15 mouse cellular contexts compared by ENCODE assay signal in genomic region chr6:112742297-112742696, GRCm38 (mm10). TPM values are rescaled to one million over a fixed set of nuclear protein-coding genes. Genes with fewer than 3 reads are reported as not detected.
DNase-seq lines count a peak whose midpoint lies in the region; ATAC-seq and TF ChIP-seq lines count a peak whose summit lies in the region.
"Had no signal": no experiment of that assay in that cellular context is flagged by ENCODE, and none has a peak within 500 bp of the region (broad histone marks: within the 10 kb centered on the region; RNA-seq: fewer than 3 reads in every experiment).

No protein-coding gene starts in this region.

- no peaks in the 10 kb centered on the region for H3K27me3 ChIP-seq in intestine, postnatal 0 days (replicated peaks; ENCODE audit: control insufficient read depth, insufficient read depth, low read length)
- H3K27me3 ChIP-seq in intestine, embryonic 15.5 days (replicated peaks): no peaks in the 10 kb centered on the region
- H3K27me3 ChIP-seq in lung, embryonic 14.5 days (ENCODE audit: insufficient read depth, low read length): no peaks in the 10 kb centered on the region
- no peaks in the 10 kb centered on the region for H3K27me3 ChIP-seq in midbrain, postnatal 0 days (ENCODE audit: insufficient read depth, low read length)
- H3K27me3 ChIP-seq: hindbrain, embryonic 13.5 days; megakaryocyte, embryonic 14.5 days; neural tube, embryonic 13.5 days had no signal

- no peak overlapping the region for H3K4me2 ChIP-seq in intestine, postnatal 0 days (replicated peaks; ENCODE audit: low read depth)
- H3K4me2 ChIP-seq in intestine, embryonic 15.5 days (replicated peaks): no peak overlapping the region
- H3K4me2 ChIP-seq in lung, embryonic 14.5 days: no peak overlapping the region
- no peak overlapping the region for H3K4me2 ChIP-seq in midbrain, postnatal 0 days (ENCODE audit: low read depth, low read length, poor library complexity, severe bottlenecking)
- H3K4me2 ChIP-seq: hindbrain, embryonic 13.5 days; neural tube, embryonic 13.5 days had no signal

- H3K4me3 ChIP-seq in intestine, postnatal 0 days (ENCODE audit: low read depth, low read length): no peak overlapping the region
- no peak overlapping the region for H3K4me3 ChIP-seq in intestine, embryonic 15.5 days (replicated peaks)
- no peak overlapping the region for H3K4me3 ChIP-seq in lung, embryonic 14.5 days (ENCODE audit: low read depth, low read length)
- H3K4me3 ChIP-seq in midbrain, postnatal 0 days (ENCODE audit: low read depth, low read length): no peak overlapping the region
- H3K4me3 ChIP-seq: hindbrain, embryonic 13.5 days; megakaryocyte, embryonic 14.5 days; neural tube, embryonic 13.5 days had no signal

- H3K9me3 ChIP-seq in intestine, postnatal 0 days (ENCODE audit: control insufficient read depth): no peaks in the 10 kb centered on the region
- no peaks in the 10 kb centered on the region for H3K9me3 ChIP-seq in intestine, embryonic 15.5 days
- no peaks in the 10 kb centered on the region for H3K9me3 ChIP-seq in lung, embryonic 14.5 days (ENCODE audit: low read depth, low read length)
- H3K9me3 ChIP-seq in midbrain, postnatal 0 days (ENCODE audit: low read length): no peaks in the 10 kb centered on the region
- H3K9me3 ChIP-seq: hindbrain, embryonic 13.5 days; megakaryocyte, embryonic 14.5 days; neural tube, embryonic 13.5 days had no signal

- DNase-seq in lung, embryonic 14.5 days: peak; percentile 25
- no peak for DNase-seq in lung, postnatal 25 days (ENCODE audit: low spot score)
- peak; percentile 25 for DNase-seq in adipocyte (ENCODE audit: low spot score)
- peak; percentile 45 for DNase-seq in midbrain, postnatal 0 days (ENCODE audit: low spot score)
- DNase-seq in urinary bladder, postnatal 36 days (ENCODE audit: low spot score in 2 of 2): no peak
- no peak for DNase-seq in Muller cell, postnatal 12 days (ENCODE audit: inconsistent ontology term)
- DNase-seq: cerebellum, postnatal 25 days; gastrocnemius, postnatal 25 days; thymus, adult 18-20 months had no signal

- WGBS in intestine, postnatal 0 days: 77% methylated on average over 2 of the region's 2 CpGs
- WGBS in intestine, embryonic 15.5 days: 84% methylated on average over 2 of the region's 2 CpGs
- WGBS in lung, embryonic 14.5 days: 78% methylated on average over 2 of the region's 2 CpGs
- WGBS in midbrain, postnatal 0 days: 93% methylated on average over 2 of the region's 2 CpGs

- H3K27ac ChIP-seq in intestine, postnatal 0 days (ENCODE audit: low read depth, low read length): no peak overlapping the region
- no peak overlapping the region for H3K27ac ChIP-seq in intestine, embryonic 15.5 days
- no peak overlapping the region for H3K27ac ChIP-seq in lung, embryonic 14.5 days (ENCODE audit: low read depth)
- no peak overlapping the region for H3K27ac ChIP-seq in midbrain, postnatal 0 days (ENCODE audit: low read depth, low read length)
- H3K27ac ChIP-seq: hindbrain, embryonic 13.5 days; neural tube, embryonic 13.5 days had no signal

- no peak overlapping the region for H3K9ac ChIP-seq in intestine, postnatal 0 days (ENCODE audit: low read depth, low read length)
- H3K9ac ChIP-seq in intestine, embryonic 15.5 days: no peak overlapping the region
- no peak overlapping the region for H3K9ac ChIP-seq in lung, embryonic 14.5 days
- no peak overlapping the region for H3K9ac ChIP-seq in midbrain, postnatal 0 days (replicated peaks; ENCODE audit: low read length, poor library complexity, severe bottlenecking)
- H3K9ac ChIP-seq: hindbrain, embryonic 13.5 days; neural tube, embryonic 13.5 days had no signal

- H3K36me3 ChIP-seq in intestine, postnatal 0 days (ENCODE audit: control insufficient read depth, insufficient read depth): no peaks in the 10 kb centered on the region; the same call in 1 of the 2 replicates
- H3K36me3 ChIP-seq in intestine, embryonic 15.5 days: no peaks in the 10 kb centered on the region
- H3K36me3 ChIP-seq in lung, embryonic 14.5 days (ENCODE audit: insufficient read depth): no peaks in the 10 kb centered on the region
- peaks cover 59% of the 10 kb centered on the region for H3K36me3 ChIP-seq in midbrain, postnatal 0 days (ENCODE audit: insufficient read depth, low read length)

- ATAC-seq in intestine, postnatal 0 days: no peak
- no peak for ATAC-seq in intestine, embryonic 15.5 days
- no peak for ATAC-seq in lung, embryonic 14.5 days (ENCODE audit: insufficient read depth)
- ATAC-seq in midbrain, postnatal 0 days (ENCODE audit: low FRiP score): no peak
- ATAC-seq: forebrain, embryonic 14.5 days had no signal

- no peaks in the 10 kb centered on the region for H3K4me1 ChIP-seq in intestine, postnatal 0 days (replicated peaks; ENCODE audit: control insufficient read depth, insufficient read depth, low read length)
- no peaks in the 10 kb centered on the region for H3K4me1 ChIP-seq in intestine, embryonic 15.5 days (replicated peaks)
- H3K4me1 ChIP-seq in lung, embryonic 14.5 days (ENCODE audit: insufficient read depth): no peaks in the 10 kb centered on the region
- no peaks in the 10 kb centered on the region for H3K4me1 ChIP-seq in midbrain, postnatal 0 days (ENCODE audit: insufficient read depth, low read length)
- H3K4me1 ChIP-seq: hindbrain, embryonic 13.5 days; neural tube, embryonic 13.5 days had no signal

- peak; percentile 59 for TF ChIP-seq CTCF in intestine, postnatal 0 days (IDR thresholded peaks at IDR 0.05; ENCODE audit: low read depth)
- TF ChIP-seq CTCF in lung, embryonic 14.5 days (IDR thresholded peaks at IDR 0.05; ENCODE audit: low read depth): peak; percentile 44
- TF ChIP-seq CTCF in midbrain, postnatal 0 days (IDR thresholded peaks at IDR 0.05): peak; percentile 63

RNA-seq across cellular contexts. Expression of gene Rad18, which starts 45.8 kb away (rescaled TPM):
- polyA plus RNA-seq in intestine, postnatal 0 days (2015; fragmentation: Nextera tagmentation; extraction: Ambion mirVana): 7.2 and 9.3 TPM in 2 replicates
- 30.0 and 34.4 TPM in 2 replicates for polyA plus RNA-seq in intestine, embryonic 15.5 days (2015; fragmentation: Nextera tagmentation; extraction: Ambion mirVana)
- polyA plus RNA-seq in lung, embryonic 14.5 days (2014; fragmentation: Nextera tagmentation; extraction: Ambion mirVana): 49.8 and 55.5 TPM in 2 replicates
- total RNA-seq in midbrain, postnatal 0 days (2014; rRNA removed): 6.4 and 9.2 TPM in 2 replicates
- 12.1 and 13.5 TPM in 2 replicates for polyA plus RNA-seq in midbrain, postnatal 0 days (2015; fragmentation: Nextera tagmentation; extraction: Ambion mirVana)

Comparison
In these comparisons a context has a peak if more than half of its experiments do, and no peak if none do; other contexts are left out.
1. DNase-seq: peak in lung, embryonic 14.5 days (single experiment), adipocyte (single experiment) and midbrain, postnatal 0 days (single experiment); none in lung, postnatal 25 days (single experiment), urinary bladder, postnatal 36 days (0 of 2) and Muller cell, postnatal 12 days (single experiment).
2. Peak in every context shown above with its lines, with median percentiles within 50 percentile points of each other: CTCF ChIP-seq.